Mouse (Mus musculus) liver, embryonic 16.5 days (tissue): ENCODE measurements around the gene Grn. TPM values are rescaled to one million over a fixed set of nuclear protein-coding genes. Genes with fewer than 3 reads are reported as not detected.

Experiments
- ATAC-seq: fragments of 200-750 bp; cut with Nextera tagmentation; 2 replicates; pipeline ENCODE4 v1.8.0; 2017; ENCODE audit warnings: low read depth, mild to moderate bottlenecking, moderate number of reproducible peaks, moderate library complexity
- H3K27ac ChIP-seq: fragments of 300-500 bp; sonication (generic); 2 replicates; pipeline ENCODE4 v1.5.1; 2014; ENCODE audit warnings: mild to moderate bottlenecking, low read length
- H3K27me3 ChIP-seq: fragments of 300-500 bp; sonication (generic); 2 replicates; pipeline ENCODE4 v1.6.1; 2014; ENCODE audit warnings: low read depth, low read length, mixed read lengths; ENCODE audit not compliant: control insufficient read depth, insufficient read depth
- H3K36me3 ChIP-seq: fragments of 300-500 bp; sonication (generic); 2 replicates; pipeline ENCODE4 v1.6.1; 2014; ENCODE audit warnings: mild to moderate bottlenecking; ENCODE audit not compliant: control insufficient read depth, insufficient read depth
- H3K4me1 ChIP-seq: fragments of 300-500 bp; sonication (generic); 2 replicates; pipeline ENCODE4 v1.6.1; 2014; ENCODE audit warnings: low read depth, low read length, mixed read lengths; ENCODE audit not compliant: control insufficient read depth
- H3K4me2 ChIP-seq: fragments of 300-500 bp; sonication (generic); 2 replicates; pipeline ENCODE4 v1.6.1; 2014; ENCODE audit warnings: low read depth, low read length, mixed read lengths
- H3K4me3 ChIP-seq: fragments of 300-500 bp; sonication (generic); 2 replicates; pipeline ENCODE4 v1.5.1; 2014; ENCODE audit warnings: low read depth, mild to moderate bottlenecking, low read length
- H3K9ac ChIP-seq: fragments of 300-500 bp; sonication (generic); 2 replicates; pipeline ENCODE4 v1.6.1; 2014; ENCODE audit warnings: low read depth, low read length
- H3K9me3 ChIP-seq: fragments of 300-500 bp; sonication (generic); replicated peaks from 2 replicates; pipeline ENCODE4 v1.6.1; 2016; ENCODE audit warnings: low read length; ENCODE audit not compliant: control insufficient read depth
- whole genome bisulfite sequencing: fragments of 180-500 bp; shearing (Covaris S2); extraction: QIAGEN DNeasy Blood & Tissue Kit; methylation state at CpG from one replicate; pipeline ENCODE4 v1.1.7; 2014; ENCODE audit not compliant: insufficient replicate concordance; 5-methylcytosine and 5-hydroxymethylcytosine counted together
- polyA plus RNA-seq: library from polyadenylated mRNA; unstranded; fragments of >200 nt; fragmentation: Nextera tagmentation; extraction: Ambion mirVana; gene quantifications from 2 replicates; pipeline ENCODE4 v1.2.1, GENCODE M21; 2015

Gene Grn
- polyA plus RNA-seq, 1 experiment from 2014 or later: 118 TPM

- H3K27ac ChIP-seq: peak overlapping the region; percentile 29
- H3K9ac ChIP-seq: peak overlapping the region; percentile 40
- H3K4me2 ChIP-seq: peak overlapping the region; percentile 96
- 0 out of 2 replicates have a peak, but pooled peaks cover 3% of the 10 kb centered on the region for H3K27me3 ChIP-seq
- H3K9me3 ChIP-seq: no peaks in the 10 kb centered on the region
- 18% methylated on average over 3 of the region's 3 CpGs for WGBS
- peak overlapping the region; percentile 68 for H3K4me3 ChIP-seq
- no peaks in the 10 kb centered on the region for H3K36me3 ChIP-seq
- ATAC-seq: no peak
- H3K4me1 ChIP-seq: peaks cover 21% of the 10 kb centered on the region
These were observed 564 bp upstream of the Grn start for GRCm38 (mm10) chr11:102429551-102429950.

DNA sequence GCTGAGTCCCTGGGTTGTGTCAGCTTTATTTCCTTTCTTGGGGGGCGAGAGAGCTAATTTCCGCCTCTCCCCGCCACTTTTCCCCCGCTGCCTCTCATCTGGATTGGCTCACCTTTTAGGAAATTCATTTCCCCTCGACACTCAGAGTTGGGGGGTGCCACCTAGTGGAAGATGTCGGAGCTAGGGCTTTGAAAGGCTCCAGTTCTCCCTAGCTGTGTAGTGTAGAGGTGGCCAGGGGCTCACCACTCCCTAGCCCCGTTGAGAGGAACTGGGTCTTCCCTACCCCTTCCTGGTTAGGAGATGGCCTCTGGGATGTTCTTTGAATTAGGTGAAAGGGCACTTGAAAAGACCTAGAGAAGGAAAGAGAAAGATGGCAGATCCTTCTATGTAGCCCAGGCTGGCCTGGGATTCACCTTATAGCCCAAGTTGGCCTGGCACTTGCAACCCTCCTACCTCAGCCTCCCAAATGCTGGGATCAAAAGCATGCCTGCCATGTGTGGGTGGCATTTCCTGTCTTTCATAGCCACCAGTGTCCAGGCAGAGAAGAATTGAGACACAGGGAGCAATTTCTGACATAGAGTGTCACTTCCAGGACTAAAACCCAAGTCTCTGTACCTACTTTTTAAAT, 1.0 kb downstream of the Grn start:
- H3K27ac ChIP-seq: peak overlapping the region; percentile 68
- H3K4me3 ChIP-seq: peak overlapping the region; percentile 68
- 0 out of 2 replicates have a peak, but pooled peaks cover 3% of the 10 kb centered on the region for H3K27me3 ChIP-seq
- no peaks in the 10 kb centered on the region for H3K9me3 ChIP-seq
- peaks cover 21% of the 10 kb centered on the region for H3K4me1 ChIP-seq
- peak overlapping the region; percentile 96 for H3K4me2 ChIP-seq
- H3K9ac ChIP-seq: peak overlapping the region; percentile 69
- WGBS: 1% methylated on average over 7 of the region's 7 CpGs
- peaks cover 2% of the 10 kb centered on the region; the same call in 1 of the 2 replicates for H3K36me3 ChIP-seq
- ATAC-seq: 0 out of 2 replicates have a peak, but pooled peaks have one; percentile 15

DNA sequence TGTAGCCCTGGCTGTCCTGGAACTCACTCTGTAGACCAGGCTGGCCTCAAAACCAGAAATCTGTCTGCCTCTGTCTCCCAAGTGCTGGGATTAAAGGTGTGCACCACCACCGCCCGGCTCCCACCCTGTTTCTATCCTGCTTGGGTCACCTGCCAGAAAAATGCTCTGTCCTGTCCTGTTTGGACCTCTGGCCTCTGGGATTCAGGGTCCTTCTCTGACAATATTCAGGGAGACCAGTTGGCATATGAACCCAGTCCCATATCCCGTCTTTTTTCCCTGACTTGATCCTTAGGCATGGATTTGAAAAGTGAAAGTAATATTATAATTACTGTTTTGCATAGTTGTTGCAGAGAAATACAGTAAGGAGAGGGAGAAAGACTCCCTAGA, 1.6 kb downstream of the Grn start:
- peak overlapping the region; percentile 25; the same call in 1 of the 2 replicates for H3K4me2 ChIP-seq
- peak overlapping the region; percentile 40 for H3K9ac ChIP-seq
- H3K27ac ChIP-seq: peak overlapping the region; percentile 39; the same call in 1 of the 2 replicates
- H3K27me3 ChIP-seq: peaks cover 8% of the 10 kb centered on the region
- H3K4me3 ChIP-seq: no peak overlapping the region; the same call in 1 of the 2 replicates
- peaks cover 2% of the 10 kb centered on the region; the same call in 1 of the 2 replicates for H3K36me3 ChIP-seq
- WGBS: 70% methylated on average over 3 of the region's 3 CpGs
- H3K9me3 ChIP-seq: no peaks in the 10 kb centered on the region
- no peak for ATAC-seq
- peaks cover 21% of the 10 kb centered on the region for H3K4me1 ChIP-seq

DNA sequence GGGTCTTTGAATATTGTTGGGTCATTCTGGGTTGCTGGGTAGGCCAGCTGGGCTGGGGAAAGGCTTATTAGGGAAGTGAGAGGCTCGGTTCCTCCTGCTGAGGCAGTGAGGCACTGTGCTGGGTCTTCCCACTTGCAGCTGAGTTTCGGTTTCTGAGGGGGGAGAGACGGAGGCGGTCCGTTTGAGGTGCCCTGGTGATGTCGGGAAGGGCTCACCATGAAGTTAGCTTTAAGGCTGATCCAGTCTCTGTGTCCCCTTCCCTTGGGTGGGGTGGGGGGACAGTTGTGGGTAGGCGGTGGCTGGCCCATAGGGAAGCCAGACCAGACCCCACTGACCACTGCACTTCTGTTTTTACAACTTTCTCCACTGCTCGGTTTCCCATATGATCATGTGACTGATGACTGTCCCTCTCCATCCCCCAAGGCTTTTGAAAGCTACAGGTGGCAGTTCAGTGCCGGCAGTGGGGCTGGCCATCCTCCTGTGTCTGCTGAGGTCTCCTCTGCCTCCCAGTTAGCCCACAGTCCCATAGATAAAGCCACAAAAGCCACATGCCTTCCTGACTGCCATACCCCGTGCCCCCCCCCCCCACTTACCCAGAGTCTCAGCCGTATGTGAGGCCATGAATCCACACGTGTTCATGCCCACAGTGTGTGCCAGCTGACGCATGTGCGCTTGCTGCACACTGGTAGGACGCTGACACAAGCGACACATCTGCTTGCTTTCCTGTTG, 2.2 kb downstream of the Grn start:
- Histone ChIP-seq H3K36me3 (peaks cover 2% of the 10 kb centered on the region; the same call in 1 of the 2 replicates), H3K9me3 (no peaks in the 10 kb centered on the region), H3K27ac (peak overlapping the region; percentile 39; the same call in 1 of the 2 replicates), H3K4me3 (peak overlapping the region; percentile 26; the same call in 1 of the 2 replicates), H3K4me2 (peak overlapping the region; percentile 25), H3K9ac (peak overlapping the region; percentile 40), H3K4me1 (peaks cover 21% of the 10 kb centered on the region), H3K27me3 (peaks cover 14% of the 10 kb centered on the region)
- no peak for ATAC-seq
- 15% methylated on average over 16 of the region's 16 CpGs for WGBS

DNA sequence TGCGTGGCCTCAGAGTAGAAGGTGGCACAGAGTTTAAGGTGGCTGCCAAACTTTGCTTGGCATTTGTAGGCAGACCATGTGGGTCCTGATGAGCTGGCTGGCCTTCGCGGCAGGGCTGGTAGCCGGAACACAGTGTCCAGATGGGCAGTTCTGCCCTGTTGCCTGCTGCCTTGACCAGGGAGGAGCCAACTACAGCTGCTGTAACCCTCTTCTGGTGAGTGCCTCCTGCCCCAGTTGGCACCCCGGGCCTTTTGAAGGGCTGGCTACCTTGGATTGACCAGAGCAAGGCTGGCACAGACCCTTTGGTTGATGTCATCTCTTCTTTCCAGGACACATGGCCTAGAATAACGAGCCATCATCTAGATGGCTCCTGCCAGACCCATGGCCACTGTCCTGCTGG, 2.8 kb downstream of the Grn start:
- no peak for ATAC-seq
- H3K4me1 ChIP-seq: peaks cover 24% of the 10 kb centered on the region
- H3K27me3 ChIP-seq: peaks cover 20% of the 10 kb centered on the region
- H3K9me3 ChIP-seq: no peaks in the 10 kb centered on the region
- H3K27ac ChIP-seq: 0 out of 2 replicates have a peak overlapping the region, but pooled peaks have one; percentile 15
- H3K4me2 ChIP-seq: peak overlapping the region; percentile 25; the same call in 1 of the 2 replicates
- H3K9ac ChIP-seq: no peak overlapping the region
- H3K4me3 ChIP-seq: no peak overlapping the region; the same call in 1 of the 2 replicates
- 77% methylated on average over 6 of the region's 6 CpGs for WGBS
- H3K36me3 ChIP-seq: peaks cover 2% of the 10 kb centered on the region; the same call in 1 of the 2 replicates

DNA sequence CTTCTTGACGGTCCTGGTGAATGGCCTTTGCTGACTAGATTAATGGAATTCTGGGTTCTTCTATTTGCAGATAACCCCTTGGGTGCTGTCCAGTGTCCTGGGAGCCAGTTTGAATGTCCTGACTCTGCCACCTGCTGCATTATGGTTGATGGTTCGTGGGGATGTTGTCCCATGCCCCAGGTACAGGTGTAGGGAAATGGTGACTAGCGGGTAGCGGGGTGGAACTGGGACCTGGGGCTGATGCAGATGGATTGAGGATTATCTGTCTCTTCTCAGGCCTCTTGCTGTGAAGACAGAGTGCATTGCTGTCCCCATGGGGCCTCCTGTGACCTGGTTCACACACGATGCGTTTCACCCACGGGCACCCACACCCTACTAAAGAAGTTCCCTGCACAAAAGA, 3.8 kb downstream of the Grn start:
- H3K9me3 ChIP-seq: no peaks in the 10 kb centered on the region
- no peak overlapping the region for H3K27ac ChIP-seq
- no peak for ATAC-seq
- peaks cover 28% of the 10 kb centered on the region for H3K27me3 ChIP-seq
- 84% methylated on average over 7 of the region's 7 CpGs for WGBS
- no peak overlapping the region for H3K9ac ChIP-seq
- peaks cover 2% of the 10 kb centered on the region; the same call in 1 of the 2 replicates for H3K36me3 ChIP-seq
- H3K4me1 ChIP-seq: peaks cover 27% of the 10 kb centered on the region
- H3K4me2 ChIP-seq: no peak overlapping the region
- no peak overlapping the region for H3K4me3 ChIP-seq

GRCm38 (mm10) chr11:102434406-102434805, 4.3 kb downstream of the Grn start:
- no peak overlapping the region for H3K4me2 ChIP-seq
- no peak overlapping the region for H3K9ac ChIP-seq
- no peaks in the 10 kb centered on the region for H3K9me3 ChIP-seq
- no peak overlapping the region for H3K4me3 ChIP-seq
- 12% methylated on average over 7 of the region's 7 CpGs for WGBS
- peaks cover 2% of the 10 kb centered on the region; the same call in 1 of the 2 replicates for H3K36me3 ChIP-seq
- peaks cover 25% of the 10 kb centered on the region for H3K4me1 ChIP-seq
- H3K27ac ChIP-seq: no peak overlapping the region
- no peak for ATAC-seq
- H3K27me3 ChIP-seq: peaks cover 32% of the 10 kb centered on the region

DNA sequence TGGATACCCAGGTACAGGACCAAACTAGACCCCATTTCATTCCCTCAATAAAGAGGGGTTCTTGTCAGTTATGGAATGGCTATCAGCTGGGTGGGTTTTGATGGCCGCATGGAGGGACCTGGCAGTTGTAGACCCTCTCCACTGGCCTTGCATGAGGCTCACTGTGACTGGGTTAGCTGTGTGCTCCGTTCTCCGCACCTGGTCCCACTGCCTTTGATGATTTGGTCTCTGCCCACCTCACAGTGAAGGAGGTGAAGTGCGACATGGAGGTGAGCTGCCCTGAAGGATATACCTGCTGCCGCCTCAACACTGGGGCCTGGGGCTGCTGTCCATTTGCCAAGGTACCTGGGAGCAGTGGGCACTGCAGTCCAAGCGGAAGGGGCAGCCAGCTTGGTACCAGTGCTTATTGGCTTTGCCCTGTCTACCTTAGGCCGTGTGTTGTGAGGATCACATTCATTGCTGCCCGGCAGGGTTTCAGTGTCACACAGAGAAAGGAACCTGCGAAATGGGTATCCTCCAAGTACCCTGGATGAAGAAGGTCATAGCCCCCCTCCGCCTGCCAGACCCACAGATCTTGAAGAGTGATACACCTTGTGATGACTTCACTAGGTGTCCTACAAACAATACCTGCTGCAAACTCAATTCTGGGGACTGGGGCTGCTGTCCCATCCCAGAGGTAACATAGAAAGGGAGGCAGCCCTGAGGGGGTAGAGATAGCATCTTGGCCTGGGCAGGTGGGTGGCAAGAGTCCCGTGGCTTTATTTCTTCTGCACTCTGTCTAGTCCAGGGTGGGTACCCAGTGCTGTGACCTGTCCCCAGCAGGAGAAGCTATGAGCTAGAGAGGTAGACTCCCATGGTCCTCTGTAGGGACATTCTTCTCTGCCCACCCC, 4.9 kb downstream of the Grn start:
- no peaks in the 10 kb centered on the region for H3K9me3 ChIP-seq
- peaks cover 2% of the 10 kb centered on the region; the same call in 1 of the 2 replicates for H3K36me3 ChIP-seq
- no peak for ATAC-seq
- no peak overlapping the region for H3K4me2 ChIP-seq
- H3K9ac ChIP-seq: no peak overlapping the region
- peaks cover 18% of the 10 kb centered on the region for H3K4me1 ChIP-seq
- 73% methylated on average over 11 of the region's 11 CpGs for WGBS
- no peak overlapping the region for H3K27ac ChIP-seq
- no peak overlapping the region for H3K4me3 ChIP-seq
- H3K27me3 ChIP-seq: peaks cover 32% of the 10 kb centered on the region
